Mouse (Mus musculus) urinary bladder, adult 18-20 months (tissue): Measurements from ENCODE around the gene Foxp3.
A peak's percentile ranks its signal among the peaks of the same experiment; 100 is the strongest.

Experiments
- DNase-seq, 2 experiments: peaks; one replicate each; pipeline ENCODE4 v3.0.0; 2022; ENCODE audit warnings: low spot score in 2 of 2, mixed read lengths in 2 of 2

Gene Foxp3

GRCm38 (mm10) chrX:7573176-7574086 is at the start of gene Foxp3:
Gene Foxp3, plus strand, starts transcription at chrX:7573644.
- peak in 1 of 2 experiments; percentile 44 for DNase-seq

DNA sequence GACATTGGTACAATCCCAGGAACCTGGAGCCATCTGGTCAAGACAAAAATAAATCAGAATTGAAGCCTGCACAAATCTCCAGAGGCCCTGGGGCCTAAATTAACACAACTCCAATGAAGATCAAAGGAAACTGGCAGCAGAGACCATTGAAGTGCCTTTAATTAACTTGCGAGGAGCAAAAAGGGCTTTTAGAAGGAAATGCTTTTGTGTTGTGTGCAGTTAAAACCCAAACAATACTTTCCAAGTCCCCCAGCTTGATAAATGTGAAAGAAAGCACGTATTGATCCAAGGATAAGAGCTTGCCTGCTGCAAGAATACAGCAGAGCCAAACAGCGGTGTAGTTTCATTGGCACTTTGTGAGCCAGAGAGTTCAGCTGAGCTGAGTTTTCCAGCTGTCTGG is 48.5 kb upstream of the Foxp3 start:
- no peak for DNase-seq

GRCm38 (mm10) chrX:7553474-7553873 is 20.0 kb upstream of the Foxp3 start:
- DNase-seq: no peak

- no peak for DNase-seq
These were observed 10.4 kb upstream of the Foxp3 start for GRCm38 (mm10) chrX:7563076-7563475.

DNA sequence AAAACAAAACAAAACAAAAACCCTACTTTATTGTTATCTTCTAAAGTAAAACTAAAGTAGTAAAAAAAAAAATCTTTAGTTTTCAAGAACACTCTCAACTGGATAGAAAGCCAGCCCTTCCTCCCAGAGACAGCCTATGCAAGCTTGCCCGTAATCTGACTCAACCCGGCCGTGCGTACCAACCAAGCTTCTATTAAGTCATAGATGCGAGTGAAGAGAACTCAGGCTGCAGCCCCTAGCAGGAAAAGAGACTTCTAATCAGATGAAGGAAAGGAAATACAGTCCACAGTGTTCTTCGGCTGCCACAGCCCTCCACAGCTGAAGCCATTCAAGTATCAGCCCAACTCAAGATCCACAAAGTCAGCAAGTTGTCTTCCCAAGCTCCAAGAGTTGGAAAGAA is 7.1 kb upstream of the Foxp3 start:
- no peak for DNase-seq

GRCm38 (mm10) chrX:7567491-7567890 is 6.0 kb upstream of the Foxp3 start:
- no peak for DNase-seq

- no peak for DNase-seq
These were observed 2.8 kb upstream of the Foxp3 start for GRCm38 (mm10) chrX:7570481-7571175.

- DNase-seq: no peak
These were observed 1.8 kb upstream of the Foxp3 start for GRCm38 (mm10) chrX:7571565-7572136.

- DNase-seq: no peak
These were observed 978 bp upstream of the Foxp3 start for GRCm38 (mm10) chrX:7572466-7572865.

- DNase-seq: peak; percentile 67 to 89
These were observed 842 bp downstream of the Foxp3 start, which contains the start of gene Ppp1r3f for GRCm38 (mm10) chrX:7574087-7574884. Gene Ppp1r3f, minus strand, starts transcription at chrX:7574283.

- no peak for DNase-seq
These were observed 1.4 kb downstream of the Foxp3 start for GRCm38 (mm10) chrX:7574885-7575231.

DNA sequence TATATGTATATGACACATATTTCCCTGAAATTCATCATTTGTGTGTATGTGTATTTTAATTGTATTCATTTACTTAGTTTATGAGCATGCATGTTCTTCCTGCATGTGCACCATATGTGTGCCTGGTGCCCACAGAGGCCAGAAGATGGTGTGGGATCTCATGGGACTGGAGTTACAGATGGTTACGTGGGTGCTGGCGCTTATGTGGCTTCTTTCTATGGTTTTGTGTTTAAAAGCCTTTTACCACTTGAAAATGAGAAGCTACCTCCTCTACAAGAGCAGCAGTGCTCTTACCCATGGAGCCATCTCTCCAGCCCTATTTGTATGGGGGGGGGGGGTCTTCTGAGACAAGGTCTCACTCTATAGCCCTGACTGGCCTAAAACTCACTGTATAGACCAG is 7.7 kb downstream of the Foxp3 start:
- no peak for DNase-seq

- DNase-seq: no peak
These were observed 10.4 kb downstream of the Foxp3 start for GRCm38 (mm10) chrX:7583881-7584280.

DNA sequence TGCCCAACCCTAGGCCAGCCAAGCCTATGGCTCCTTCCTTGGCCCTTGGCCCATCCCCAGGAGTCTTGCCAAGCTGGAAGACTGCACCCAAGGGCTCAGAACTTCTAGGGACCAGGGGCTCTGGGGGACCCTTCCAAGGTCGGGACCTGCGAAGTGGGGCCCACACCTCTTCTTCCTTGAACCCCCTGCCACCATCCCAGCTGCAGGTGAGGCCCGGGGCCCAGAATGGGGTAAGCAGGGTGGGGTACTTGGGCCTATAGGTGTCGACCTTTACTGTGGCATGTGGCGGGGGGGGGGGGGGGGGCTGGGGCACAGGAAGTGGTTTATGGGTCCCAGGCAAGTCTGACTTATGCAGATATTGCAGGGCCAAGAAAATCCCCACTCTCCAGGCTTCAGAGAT is 12.9 kb downstream of the Foxp3 start:
- DNase-seq: no peak

DNA sequence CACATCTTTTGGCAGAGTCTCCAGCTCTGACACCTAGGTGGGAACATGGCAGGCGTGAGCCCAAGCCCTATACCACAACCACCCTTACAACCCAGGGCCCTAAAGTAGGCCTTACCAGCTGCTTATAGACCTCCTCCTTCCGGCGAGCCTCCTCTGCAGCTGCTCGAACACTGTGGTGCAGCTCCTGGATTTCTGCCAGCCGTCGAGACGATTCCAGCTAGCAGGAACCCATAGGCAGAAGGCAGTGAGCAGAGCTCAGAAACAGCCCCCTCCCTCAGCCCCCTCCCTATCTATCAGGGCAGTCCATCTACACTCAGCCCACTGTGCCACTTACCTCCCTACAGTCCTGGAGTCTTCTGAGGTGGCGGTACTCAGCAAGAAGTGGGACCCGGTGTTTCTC is 21.9 kb downstream of the Foxp3 start:
- DNase-seq: no peak

GRCm38 (mm10) chrX:7604004-7604403 is 30.6 kb downstream of the Foxp3 start:
- no peak for DNase-seq

DNA sequence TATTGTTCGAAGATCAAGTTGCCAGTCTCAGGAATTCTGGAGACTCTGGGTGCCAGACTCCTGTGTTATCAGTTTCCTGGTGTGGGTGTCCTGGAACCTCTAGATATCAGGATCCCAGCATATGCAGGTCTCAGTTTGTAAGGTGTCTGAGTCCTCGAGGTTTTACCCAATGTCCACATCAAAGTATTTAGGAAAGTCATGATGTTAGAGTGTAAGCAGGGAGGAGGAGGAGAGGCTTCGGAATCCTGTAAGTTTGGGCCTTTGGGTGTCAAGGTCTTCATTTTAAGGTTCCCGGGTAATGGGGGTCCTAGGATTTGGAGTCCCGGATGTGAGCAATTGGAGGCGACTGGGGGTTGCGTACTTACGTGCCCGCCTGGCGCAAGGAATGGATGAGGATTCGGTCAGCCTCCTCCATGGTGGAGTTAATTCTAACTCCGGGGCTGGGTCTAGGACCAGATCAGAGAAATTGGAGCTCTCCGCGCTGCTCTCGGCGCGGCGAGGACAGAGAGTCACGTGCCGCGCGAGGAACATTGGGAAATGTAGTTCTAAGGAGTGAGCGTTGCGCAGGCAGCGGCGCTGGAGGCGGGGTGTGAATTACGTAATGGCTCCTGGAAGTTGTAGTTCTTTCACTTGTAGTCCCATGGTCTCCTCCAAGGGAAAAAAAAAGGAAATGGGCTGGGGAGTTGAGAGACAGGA is 31.6 kb downstream of the Foxp3 start, which contains the start of gene Ccdc22:
Ccdc22 (minus strand) TSS at position 639 of the 696 bp plus-strand sequence.
- peak; percentile 44 to 76 for DNase-seq

DNA sequence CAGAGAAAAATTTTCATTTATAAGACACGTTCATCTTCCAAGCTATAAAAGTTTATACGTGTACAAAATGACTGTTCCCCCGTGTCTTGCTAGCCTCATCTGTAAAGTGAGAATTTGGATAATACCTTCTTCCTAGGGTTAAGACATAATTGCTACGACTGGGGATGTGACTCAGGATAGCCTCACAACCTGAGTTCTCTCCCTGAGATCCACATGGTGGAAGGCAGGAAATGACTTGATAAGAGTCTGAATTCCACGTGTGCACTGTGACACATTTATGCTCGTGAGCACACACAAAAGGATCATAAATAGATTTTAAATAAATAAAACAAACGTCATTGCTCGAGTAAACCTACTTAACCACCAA is 32.1 kb downstream of the Foxp3 start:
- DNase-seq: no peak

GRCm38 (mm10) chrX:7606783-7607182 is 33.3 kb downstream of the Foxp3 start, which contains the start of gene Cacna1f:
Gene Cacna1f, plus strand, starts transcription at chrX:7607083.
- no peak for DNase-seq

DNA sequence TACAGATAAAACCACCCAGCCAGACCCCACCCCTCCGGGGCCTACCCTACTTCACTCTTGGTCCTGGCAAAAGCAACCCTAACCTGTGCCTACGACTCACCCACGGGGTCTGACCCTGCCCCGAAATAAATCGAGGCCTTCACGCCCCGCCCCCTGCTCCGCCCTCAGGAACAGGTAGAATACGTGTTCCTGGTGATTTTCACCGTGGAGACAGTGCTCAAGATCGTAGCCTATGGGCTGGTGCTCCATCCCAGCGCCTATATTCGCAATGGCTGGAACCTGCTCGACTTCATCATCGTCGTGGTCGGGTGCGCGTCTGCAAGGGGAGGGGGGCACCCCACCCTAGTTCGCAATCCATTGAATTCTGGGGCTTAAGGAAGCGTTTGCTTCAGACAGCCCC is 36.6 kb downstream of the Foxp3 start:
- no peak for DNase-seq
